Mouse (Mus musculus): Measurements from ENCODE around the gene Thnsl1.

DNA sequence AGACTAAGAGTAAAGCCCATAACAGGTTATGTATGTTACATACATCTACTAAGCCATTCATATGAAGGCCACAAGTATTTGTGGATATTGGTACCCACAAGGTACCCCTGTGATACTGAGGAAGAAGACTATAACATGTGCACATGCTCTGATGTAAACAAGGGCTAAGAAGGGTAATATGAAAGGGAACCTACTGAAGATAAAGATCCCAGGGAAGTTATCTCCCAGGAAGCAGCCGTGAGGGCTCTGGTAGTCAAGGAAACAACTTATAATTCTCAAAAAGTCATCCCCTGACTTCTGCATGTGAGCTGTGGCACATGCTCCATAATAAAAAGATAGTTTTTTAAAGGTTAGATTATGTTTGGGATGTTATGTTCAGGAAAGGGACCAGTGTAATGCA is 14.3 kb upstream of the Thnsl1 start:
- TF ChIP-seq CTCF (IDR thresholded peaks at IDR 0.05; ENCODE audit: borderline replicate concordance, extremely low read depth, insufficient read depth, insufficient read length) (no peak), POLR2A (IDR thresholded peaks at IDR 0.05; ENCODE audit: borderline replicate concordance, extremely low read depth, insufficient read depth, insufficient read length, poor library complexity, severe bottlenecking) (no peak)

All from brain, embryonic 14.5 days (tissue).